Mouse (Mus musculus): ENCODE measurements around the gene Gm16181. TPM values are rescaled to one million over a fixed set of nuclear protein-coding genes. Genes with fewer than 3 reads are reported as not detected.

Gene Gm16181
- polyA plus RNA-seq, 1 experiment from 2014 or later = 0.30 TPM

GRCm38 (mm10) chr17:35258492-35259478, 38.2 kb downstream of the Gm16181 start:
- no peak for DNase-seq (ENCODE audit: low spot score)

GRCm38 (mm10) chr17:35259621-35260020, 39.0 kb downstream of the Gm16181 start:
- Histone ChIP-seq H3K36me3 (no peaks in the 10 kb centered on the region), H3K27ac (no peak overlapping the region), H3K4me1 (peaks cover 12% of the 10 kb centered on the region), H3K27me3 (ENCODE audit: insufficient read depth, poor library complexity, severe bottlenecking) (peaks cover 60% of the 10 kb centered on the region), H3K9me3 (no peaks in the 10 kb centered on the region), H3K4me3 (no peak overlapping the region)
- DNase-seq (ENCODE audit: low spot score) = no peak
- WGBS = 70% methylated on average over 4 of the region's 4 CpGs

More at GRCm38 (mm10) chr17:35258492-35259478, 38.2 kb downstream of the Gm16181 start:
- H3K27ac ChIP-seq = no peak overlapping the region
- no peak overlapping the region for H3K4me3 ChIP-seq
- peaks cover 52% of the 10 kb centered on the region for H3K27me3 ChIP-seq (ENCODE audit: insufficient read depth, poor library complexity, severe bottlenecking)
- no peaks in the 10 kb centered on the region for H3K9me3 ChIP-seq
- 58% methylated on average over 13 of the region's 14 CpGs for WGBS
- H3K4me1 ChIP-seq = peaks cover 12% of the 10 kb centered on the region
- peaks cover 7% of the 10 kb centered on the region for H3K36me3 ChIP-seq

- H3K27me3 ChIP-seq (ENCODE audit: insufficient read depth, poor library complexity, severe bottlenecking) = peaks cover 76% of the 10 kb centered on the region
- no peaks in the 10 kb centered on the region for H3K9me3 ChIP-seq
- peaks cover 12% of the 10 kb centered on the region for H3K4me1 ChIP-seq
- DNase-seq (ENCODE audit: low spot score) = no peak
- H3K4me3 ChIP-seq = no peak overlapping the region
- no peaks in the 10 kb centered on the region for H3K36me3 ChIP-seq
- 66% methylated on average over 13 of the region's 13 CpGs for WGBS
- no peak overlapping the region for H3K27ac ChIP-seq
Observed at GRCm38 (mm10) chr17:35261651-35262050, 41.0 kb downstream of the Gm16181 start.

GRCm38 (mm10) chr17:35262664-35263522, 42.3 kb downstream of the Gm16181 start, which contains the start of gene H2-D1:
Gene H2-D1, plus strand, starts transcription at chr17:35262730.
- Histone ChIP-seq H3K27me3 (ENCODE audit: insufficient read depth, poor library complexity, severe bottlenecking) (peaks cover 77% of the 10 kb centered on the region), H3K36me3 (no peaks in the 10 kb centered on the region), H3K27ac (peak within 1 kb of the TSS; percentile 73), H3K9me3 (no peaks in the 10 kb centered on the region), H3K4me3 (peak within 1 kb of the TSS; percentile 83), H3K4me1 (peaks cover 12% of the 10 kb centered on the region)
- DNase-seq (ENCODE audit: low spot score) = no peak
- WGBS = 2% methylated on average over 73 of the region's 73 CpGs

GRCm38 (mm10) chr17:35263523-35263883, 42.9 kb downstream of the Gm16181 start:
- Histone ChIP-seq H3K4me1 (peaks cover 12% of the 10 kb centered on the region), H3K27ac (peak overlapping the region; percentile 73; the same call in 1 of the 2 replicates), H3K4me3 (peak overlapping the region; percentile 83), H3K9me3 (no peaks in the 10 kb centered on the region), H3K27me3 (ENCODE audit: insufficient read depth, poor library complexity, severe bottlenecking) (peaks cover 77% of the 10 kb centered on the region), H3K36me3 (no peaks in the 10 kb centered on the region)
- WGBS = 1% methylated on average over 31 of the region's 31 CpGs
- DNase-seq (ENCODE audit: low spot score) = no peak

- H3K4me1 ChIP-seq = peaks cover 12% of the 10 kb centered on the region
- no peaks in the 10 kb centered on the region for H3K36me3 ChIP-seq
- no peak overlapping the region for H3K4me3 ChIP-seq
- no peak for DNase-seq (ENCODE audit: low spot score)
- H3K9me3 ChIP-seq = no peaks in the 10 kb centered on the region
- no peak overlapping the region for H3K27ac ChIP-seq
- H3K27me3 ChIP-seq (ENCODE audit: insufficient read depth, poor library complexity, severe bottlenecking) = peaks cover 41% of the 10 kb centered on the region
- 35% methylated on average over 1 of the region's 1 CpGs for WGBS
Observed at GRCm38 (mm10) chr17:35267399-35268086, 46.9 kb downstream of the Gm16181 start.

GRCm38 (mm10) chr17:35269653-35270347, 49.2 kb downstream of the Gm16181 start:
- no peaks in the 10 kb centered on the region for H3K36me3 ChIP-seq
- 25% methylated on average over 3 of the region's 3 CpGs for WGBS

GRCm38 (mm10) chr17:35272249-35272648, 51.6 kb downstream of the Gm16181 start:
- no peak for DNase-seq (ENCODE audit: low spot score)
- Histone ChIP-seq H3K4me3 (no peak overlapping the region), H3K27ac (no peak overlapping the region), H3K9me3 (no peaks in the 10 kb centered on the region), H3K27me3 (ENCODE audit: insufficient read depth, poor library complexity, severe bottlenecking) (peaks cover 23% of the 10 kb centered on the region), H3K36me3 (no peaks in the 10 kb centered on the region), H3K4me1 (no peaks in the 10 kb centered on the region)
- 56% methylated on average over 3 of the region's 3 CpGs for WGBS

More at GRCm38 (mm10) chr17:35269653-35270347, 49.2 kb downstream of the Gm16181 start:
- Histone ChIP-seq H3K27ac (no peak overlapping the region), H3K27me3 (ENCODE audit: insufficient read depth, poor library complexity, severe bottlenecking) (peaks cover 19% of the 10 kb centered on the region), H3K4me1 (no peaks in the 10 kb centered on the region), H3K9me3 (no peaks in the 10 kb centered on the region), H3K4me3 (no peak overlapping the region)
- peak; percentile 92 for DNase-seq (ENCODE audit: low spot score)

Small RNA genes within 50 kb of the gene (microRNA-seq; reads per million reads assigned to microRNA genes)
- gene Mir6973a (not detected), gene Mir6974 (not detected), gene Mir6975 (2.3 reads per million), gene Mir8094 (0.76 reads per million)

Other genes with a start within 250 kb of the Gm16181 start
- gene Hspa1a, start 248.7 kb upstream of the Gm16181 start, polyA plus RNA-seq (2016; fragmentation: Nextera tagmentation; extraction: Ambion mirVana) = 1.8 and 2.4 TPM in 2 replicates
- gene Hspa1l, start 248.1 kb upstream of the Gm16181 start, polyA plus RNA-seq (2016; fragmentation: Nextera tagmentation; extraction: Ambion mirVana) = 1.6 and 1.7 TPM in 2 replicates
- gene Lsm2, start 239.0 kb upstream of the Gm16181 start, polyA plus RNA-seq (2016; fragmentation: Nextera tagmentation; extraction: Ambion mirVana) = 197 and 247 TPM in 2 replicates
- 112 and 166 TPM in 2 replicates for gene Vars, start 219.8 kb upstream of the Gm16181 start, polyA plus RNA-seq (2016; fragmentation: Nextera tagmentation; extraction: Ambion mirVana)
- gene Vwa7, start 204.3 kb upstream of the Gm16181 start, polyA plus RNA-seq (2016; fragmentation: Nextera tagmentation; extraction: Ambion mirVana) = 0.26 and 0.34 TPM in 2 replicates
- gene Sapcd1, start 192.8 kb upstream of the Gm16181 start, polyA plus RNA-seq (2016; fragmentation: Nextera tagmentation; extraction: Ambion mirVana) = 3.3 and 4.0 TPM in 2 replicates
- gene Msh5, start 174.1 kb upstream of the Gm16181 start, polyA plus RNA-seq (2016; fragmentation: Nextera tagmentation; extraction: Ambion mirVana) = 3.9 and 5.4 TPM in 2 replicates
- gene Clic1, start 170.9 kb upstream of the Gm16181 start, polyA plus RNA-seq (2016; fragmentation: Nextera tagmentation; extraction: Ambion mirVana) = 374 and 380 TPM in 2 replicates
- 192 and 290 TPM in 2 replicates for gene Ddah2, start 161.8 kb upstream of the Gm16181 start, polyA plus RNA-seq (2016; fragmentation: Nextera tagmentation; extraction: Ambion mirVana)
- gene Ly6g6c, start 155.4 kb upstream of the Gm16181 start, polyA plus RNA-seq (2016; fragmentation: Nextera tagmentation; extraction: Ambion mirVana) = not detected in 2 replicates
- 0.63 and 1.0 TPM in 2 replicates for gene Mpig6b, start 154.7 kb upstream of the Gm16181 start, polyA plus RNA-seq (2016; fragmentation: Nextera tagmentation; extraction: Ambion mirVana)
- 0.18 and 0.39 TPM in 2 replicates for gene Ly6g6e, start 143.9 kb upstream of the Gm16181 start, polyA plus RNA-seq (2016; fragmentation: Nextera tagmentation; extraction: Ambion mirVana)
- gene Ly6g6d, start 142.8 kb upstream of the Gm16181 start, polyA plus RNA-seq (2016; fragmentation: Nextera tagmentation; extraction: Ambion mirVana) = 2.5 and 2.6 TPM in 2 replicates
- 0.91 and 1.0 TPM in 2 replicates for gene Ly6g6f, start 135.2 kb upstream of the Gm16181 start, polyA plus RNA-seq (2016; fragmentation: Nextera tagmentation; extraction: Ambion mirVana)
- 66.7 and 69.8 TPM in 2 replicates for gene Abhd16a, start 131.6 kb upstream of the Gm16181 start, polyA plus RNA-seq (2016; fragmentation: Nextera tagmentation; extraction: Ambion mirVana)
- gene Ly6g5c, start 112.6 kb upstream of the Gm16181 start, polyA plus RNA-seq (2016; fragmentation: Nextera tagmentation; extraction: Ambion mirVana) = not detected in 2 replicates
- gene Ly6g5b, start 105.4 kb upstream of the Gm16181 start, polyA plus RNA-seq (2016; fragmentation: Nextera tagmentation; extraction: Ambion mirVana) = 0.73 and 0.99 TPM in 2 replicates
- 17.1 and 24.5 TPM in 2 replicates for gene Gpank1, start 99.4 kb upstream of the Gm16181 start, polyA plus RNA-seq (2016; fragmentation: Nextera tagmentation; extraction: Ambion mirVana)
- 220 and 246 TPM in 2 replicates for gene Csnk2b, start 98.8 kb upstream of the Gm16181 start, polyA plus RNA-seq (2016; fragmentation: Nextera tagmentation; extraction: Ambion mirVana)
- 7.4 and 11.5 TPM in 2 replicates for gene D17H6S53E, start 94.5 kb upstream of the Gm16181 start, polyA plus RNA-seq (2016; fragmentation: Nextera tagmentation; extraction: Ambion mirVana)
- gene Apom, start 88.8 kb upstream of the Gm16181 start, polyA plus RNA-seq (2016; fragmentation: Nextera tagmentation; extraction: Ambion mirVana) = 3.0 and 72.5 TPM in 2 replicates
- gene Bag6, start 85.7 kb upstream of the Gm16181 start, polyA plus RNA-seq (2016; fragmentation: Nextera tagmentation; extraction: Ambion mirVana) = 51.4 and 65.5 TPM in 2 replicates
- gene Prrc2a, start 55.9 kb upstream of the Gm16181 start, polyA plus RNA-seq (2016; fragmentation: Nextera tagmentation; extraction: Ambion mirVana) = 137 and 161 TPM in 2 replicates
- gene Aif1, start 44.8 kb upstream of the Gm16181 start, polyA plus RNA-seq (2016; fragmentation: Nextera tagmentation; extraction: Ambion mirVana) = 0.85 and 2.1 TPM in 2 replicates
- 1.5 and 2.2 TPM in 2 replicates for gene Lst1, start 32.4 kb upstream of the Gm16181 start, polyA plus RNA-seq (2016; fragmentation: Nextera tagmentation; extraction: Ambion mirVana)
- gene Ltb, start 26.4 kb upstream of the Gm16181 start, polyA plus RNA-seq (2016; fragmentation: Nextera tagmentation; extraction: Ambion mirVana) = 0.15 TPM in 1 of 2 replicates, not detected in the other
- 0.15 TPM in 1 of 2 replicates, not detected in the other for gene Tnf, start 18.8 kb upstream of the Gm16181 start, polyA plus RNA-seq (2016; fragmentation: Nextera tagmentation; extraction: Ambion mirVana)
- gene Lta, start 15.5 kb upstream of the Gm16181 start, polyA plus RNA-seq (2016; fragmentation: Nextera tagmentation; extraction: Ambion mirVana) = not detected in 2 replicates
- 6.5 and 10.1 TPM in 2 replicates for gene Atp6v1g2, start 12.8 kb downstream of the Gm16181 start, polyA plus RNA-seq (2016; fragmentation: Nextera tagmentation; extraction: Ambion mirVana)
- 8.4 and 10.4 TPM in 2 replicates for gene Nfkbil1, start 15.0 kb downstream of the Gm16181 start, polyA plus RNA-seq (2016; fragmentation: Nextera tagmentation; extraction: Ambion mirVana)
- 367 and 489 TPM in 2 replicates for gene Ddx39b, start 20.9 kb downstream of the Gm16181 start, polyA plus RNA-seq (2016; fragmentation: Nextera tagmentation; extraction: Ambion mirVana)
- gene H2-D1, start 41.9 kb downstream of the Gm16181 start, polyA plus RNA-seq (2016; fragmentation: Nextera tagmentation; extraction: Ambion mirVana) = 22.5 and 25.0 TPM in 2 replicates
- 0.80 and 1.2 TPM in 2 replicates for gene H2-Q1, start 99.6 kb downstream of the Gm16181 start, polyA plus RNA-seq (2016; fragmentation: Nextera tagmentation; extraction: Ambion mirVana)
- 11.2 and 15.9 TPM in 2 replicates for gene H2-Q2, start 121.4 kb downstream of the Gm16181 start, polyA plus RNA-seq (2016; fragmentation: Nextera tagmentation; extraction: Ambion mirVana)
- 1.8 and 2.1 TPM in 2 replicates for gene H2-Q4, start 158.8 kb downstream of the Gm16181 start, polyA plus RNA-seq (2016; fragmentation: Nextera tagmentation; extraction: Ambion mirVana)
- gene H2-Q6, start 204.0 kb downstream of the Gm16181 start, polyA plus RNA-seq (2016; fragmentation: Nextera tagmentation; extraction: Ambion mirVana) = 0.17 and 4.9 TPM in 2 replicates
- gene H2-Q7, start 218.3 kb downstream of the Gm16181 start, polyA plus RNA-seq (2016; fragmentation: Nextera tagmentation; extraction: Ambion mirVana) = 2.2 and 12.2 TPM in 2 replicates
- gene H2-Q10, start 249.3 kb downstream of the Gm16181 start, polyA plus RNA-seq (2016; fragmentation: Nextera tagmentation; extraction: Ambion mirVana) = 0.25 and 4.7 TPM in 2 replicates